Mouse (Mus musculus): ENCODE measurements around the gene Srms.

Srms gene

DNA sequence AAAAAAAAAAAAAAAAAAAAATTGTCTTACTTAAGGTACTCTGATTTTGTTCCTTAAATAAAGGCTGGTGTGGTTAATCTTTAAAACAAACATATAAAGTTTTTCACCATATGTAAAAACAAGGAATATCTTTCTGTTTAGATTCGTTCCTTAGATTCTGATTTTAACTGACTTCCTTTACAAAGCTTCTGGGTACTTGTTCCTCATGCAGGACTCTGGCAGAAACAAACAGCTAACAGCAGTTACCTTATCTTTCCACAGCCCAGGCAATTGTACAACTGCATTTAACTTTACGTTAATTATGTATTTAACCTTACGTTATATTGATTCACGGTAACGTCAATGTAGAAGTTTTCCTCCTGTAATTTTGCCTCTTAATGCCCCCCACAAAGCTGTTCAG, 46.5 kb downstream of the Srms start:
- DNase-seq (ENCODE audit: low read depth, low spot score), result no peak

DNA sequence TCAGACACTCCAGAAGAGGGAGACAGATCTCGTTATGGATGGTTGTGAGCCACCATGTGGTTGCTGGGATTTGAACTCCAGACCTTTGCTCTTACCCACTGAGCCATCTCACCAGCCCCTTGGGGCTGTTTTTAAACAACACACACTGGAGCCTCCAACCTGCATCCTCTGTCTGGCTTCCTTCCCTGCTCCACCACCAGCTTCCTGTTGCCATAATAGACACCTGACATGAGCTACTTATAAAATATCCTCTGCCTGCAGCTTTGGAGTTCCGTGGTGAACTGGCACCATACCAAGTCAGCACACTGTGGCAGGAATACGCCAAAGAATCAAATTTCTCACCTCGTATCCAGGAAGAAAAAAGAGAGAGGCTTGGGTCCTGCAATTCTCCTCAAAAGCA, 52.2 kb downstream of the Srms start:
- no peak for DNase-seq (ENCODE audit: low read depth, low spot score)

DNA sequence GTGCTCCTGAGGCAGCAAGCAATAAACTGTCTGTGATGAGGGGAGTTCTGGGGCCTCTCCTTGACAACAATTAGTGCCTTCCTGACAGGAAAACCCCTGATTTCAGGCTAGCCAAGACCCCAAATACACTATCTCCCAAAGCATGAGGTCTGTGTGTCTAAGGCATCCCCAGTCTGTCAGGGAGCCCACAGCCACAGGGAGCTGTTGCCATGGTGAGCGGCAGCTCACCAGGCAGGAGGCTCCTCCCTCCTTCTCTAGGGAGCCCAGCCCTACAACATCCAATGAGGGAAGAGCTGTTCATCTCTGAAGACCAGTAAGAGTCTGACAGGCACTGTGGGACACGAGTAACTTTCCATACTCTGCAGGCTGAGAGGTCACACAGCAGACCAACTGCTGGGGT, 53.2 kb downstream of the Srms start:
- peak; percentile 83 for DNase-seq (ENCODE audit: low read depth, low spot score)

DNA sequence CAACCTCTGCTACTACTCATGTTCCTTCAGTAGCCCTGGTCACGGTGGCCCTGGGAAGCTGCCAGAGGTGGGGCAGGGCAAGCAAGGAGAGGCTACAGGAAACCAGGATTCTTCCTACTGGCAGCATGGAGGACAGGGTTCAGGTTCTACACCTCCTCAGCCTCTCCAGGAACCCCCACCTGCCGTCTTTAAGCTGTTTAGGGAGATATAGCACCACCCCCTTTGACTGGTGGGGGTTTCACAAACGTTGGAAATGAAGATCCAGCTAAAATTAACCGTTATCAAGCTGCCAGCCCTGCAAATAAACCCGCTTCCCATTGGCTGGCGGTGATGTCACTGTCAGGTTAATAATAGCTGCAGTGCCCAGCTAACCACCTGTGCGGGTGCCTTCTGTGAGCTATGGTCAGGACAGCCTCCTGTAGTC, 53.9 kb downstream of the Srms start:
- peak; percentile 92 for DNase-seq (ENCODE audit: low read depth, low spot score)

DNA sequence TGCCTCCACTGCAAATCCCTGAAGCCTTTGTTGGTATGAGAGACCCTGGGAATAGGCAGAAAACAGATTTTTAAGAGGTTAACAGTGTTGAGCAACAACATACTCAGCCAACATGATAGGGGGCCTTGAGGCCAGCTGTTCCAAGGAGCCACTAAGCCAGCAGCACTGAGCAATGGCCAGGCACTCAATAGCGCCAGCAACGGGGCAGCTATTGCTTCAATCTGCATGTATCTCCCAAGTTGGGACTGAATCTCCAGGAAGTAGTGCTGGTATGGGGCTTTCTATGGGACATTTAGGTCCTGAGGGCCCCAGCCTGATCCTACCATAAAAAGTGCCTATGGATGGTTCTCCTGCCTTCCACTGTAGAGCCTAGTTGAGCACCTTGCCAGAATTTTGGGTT, 54.5 kb downstream of the Srms start:
- DNase-seq (ENCODE audit: low read depth, low spot score), result no peak

DNA sequence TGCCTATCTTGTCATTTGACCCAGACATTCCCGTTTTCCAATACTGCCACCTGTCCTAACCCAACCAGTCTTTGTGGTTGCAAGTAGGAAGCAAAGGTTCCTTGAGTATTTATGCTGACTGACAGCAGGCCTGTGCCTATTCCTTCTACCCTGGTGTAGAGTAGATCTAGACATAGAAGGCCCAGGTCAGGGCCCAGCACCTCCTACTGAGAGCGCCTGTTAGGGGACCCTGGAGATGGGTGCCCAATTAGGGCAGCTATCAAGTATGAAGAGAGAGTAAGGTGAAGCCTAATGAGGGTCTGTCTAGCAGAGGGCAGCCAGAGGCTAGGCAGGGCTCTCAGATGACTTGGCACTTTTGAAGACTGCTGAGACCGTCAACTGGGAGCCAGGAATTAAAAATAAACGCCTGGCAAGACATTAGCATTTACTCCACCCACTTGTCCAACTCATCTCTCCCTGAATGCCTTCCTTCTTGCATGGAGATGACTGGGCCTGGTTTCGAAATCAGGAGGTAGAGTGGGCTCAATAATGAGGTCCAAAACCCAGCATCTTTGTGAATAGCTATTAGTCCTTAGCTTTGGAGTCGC, 55.2 kb downstream of the Srms start:
- no peak for DNase-seq (ENCODE audit: low read depth, low spot score)

DNA sequence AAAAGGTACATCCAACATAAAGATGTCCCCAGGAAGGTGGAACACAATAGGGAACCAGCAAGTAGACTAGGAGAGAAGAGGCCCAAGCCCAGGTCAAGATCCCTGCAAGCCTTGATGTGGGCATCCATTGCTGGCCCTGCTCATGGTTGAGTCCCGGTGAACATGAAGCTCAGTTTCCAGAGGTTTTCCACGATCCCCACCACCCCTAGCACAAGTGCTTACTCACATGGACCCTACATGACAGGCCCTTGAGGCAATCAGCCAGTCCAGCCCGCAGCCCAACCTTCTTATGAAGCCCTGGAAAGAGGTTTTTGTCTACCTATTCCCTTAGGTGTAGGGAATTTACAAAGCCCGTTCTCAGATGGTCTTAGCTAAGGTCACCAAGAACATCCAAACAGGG, 55.8 kb downstream of the Srms start:
- DNase-seq (ENCODE audit: low read depth, low spot score), result no peak

DNA sequence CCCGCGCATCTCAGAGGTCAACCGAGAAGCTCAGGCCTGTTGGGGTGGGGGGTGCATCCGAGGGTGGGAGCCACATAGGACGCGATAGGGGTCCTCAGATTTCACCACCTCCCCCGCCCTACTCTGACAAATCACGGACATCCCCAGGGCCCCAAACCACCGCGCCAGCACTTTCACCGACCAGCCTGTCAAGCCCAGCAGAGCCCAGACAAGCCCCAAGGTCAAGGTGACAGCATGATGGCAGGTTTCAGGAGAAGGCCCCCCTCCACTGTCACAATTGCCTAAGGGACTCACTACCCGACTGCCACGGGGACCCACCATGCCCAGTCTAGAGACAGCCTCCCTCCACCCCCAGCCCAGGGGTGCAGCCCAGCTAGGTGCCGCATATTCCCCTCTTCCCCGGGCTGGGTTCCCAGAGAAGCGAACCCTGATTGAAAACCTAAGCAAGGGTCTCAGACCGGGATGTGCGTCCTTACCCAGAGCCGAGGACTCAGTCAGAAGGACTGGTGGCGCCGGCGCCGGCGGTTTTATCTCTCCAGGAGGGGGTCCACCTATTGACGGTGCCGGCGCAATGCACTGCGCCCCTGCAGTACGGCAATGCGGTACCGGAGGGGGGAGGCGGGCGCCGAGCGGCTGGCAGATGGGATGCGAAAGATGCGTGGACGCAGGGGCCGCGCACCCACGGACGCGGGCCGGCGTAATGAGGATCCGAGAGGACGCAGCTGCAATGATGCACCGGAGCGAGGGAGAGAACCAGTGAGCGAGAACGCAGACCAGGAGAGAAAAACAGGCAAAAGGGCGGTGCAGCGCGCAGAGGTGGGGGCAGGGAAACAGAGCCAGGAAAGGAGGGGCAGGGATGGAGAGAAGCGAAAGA, 56.5 kb downstream of the Srms start, which contains the start of gene Eef1a2:
Gene Eef1a2 (minus strand): TSS at position 767 of the 874 bp plus-strand sequence.
- peak; percentile 80 for DNase-seq (ENCODE audit: low read depth, low spot score)

DNA sequence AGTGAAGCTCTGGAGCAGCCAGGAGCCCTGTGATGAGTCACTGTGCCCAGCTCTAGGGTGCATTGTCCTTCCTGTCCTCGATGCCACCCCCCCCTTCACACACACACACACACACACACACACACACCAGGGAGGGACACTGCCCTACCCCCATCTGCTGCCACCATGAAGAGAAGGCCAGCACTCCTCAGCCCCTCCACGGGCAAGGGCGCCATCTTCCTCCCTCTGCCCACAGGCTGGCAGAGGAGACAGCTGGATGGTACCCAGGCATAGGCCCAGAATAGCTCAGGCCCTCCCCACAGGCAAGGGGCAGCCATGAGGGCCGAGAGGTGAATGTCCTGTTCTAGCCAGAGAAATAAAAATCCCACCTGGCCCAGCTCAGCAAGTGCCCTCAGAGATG, 57.2 kb downstream of the Srms start:
- DNase-seq (ENCODE audit: low read depth, low spot score), result no peak
